Mouse (Mus musculus) cortical plate, adult 2 months (tissue): ENCODE measurements at regions not wholly inside any gene's neighbourhood (a gene's known extent, or its start where the extent isn't known, plus 50 kb on each side); places are given as distances from the start of the nearest gene placed in this dataset.

Experiments
- CTCF ChIP-seq: fragments of 200-500 bp; IDR thresholded peaks from 2 replicates; pipeline ENCODE4 v1.5.1; 2011; ENCODE audit warnings: mild to moderate bottlenecking, control low read depth, low read length; ENCODE audit not compliant: insufficient read depth; ENCODE audit errors: extremely low read depth
- POLR2A ChIP-seq: fragments of 200-500 bp; IDR thresholded peaks from 2 replicates; pipeline ENCODE4 v1.6.1; 2011; ENCODE audit warnings: mild to moderate bottlenecking, low read length, control low read depth; ENCODE audit not compliant: insufficient read depth; ENCODE audit errors: extremely low read depth

DNA sequence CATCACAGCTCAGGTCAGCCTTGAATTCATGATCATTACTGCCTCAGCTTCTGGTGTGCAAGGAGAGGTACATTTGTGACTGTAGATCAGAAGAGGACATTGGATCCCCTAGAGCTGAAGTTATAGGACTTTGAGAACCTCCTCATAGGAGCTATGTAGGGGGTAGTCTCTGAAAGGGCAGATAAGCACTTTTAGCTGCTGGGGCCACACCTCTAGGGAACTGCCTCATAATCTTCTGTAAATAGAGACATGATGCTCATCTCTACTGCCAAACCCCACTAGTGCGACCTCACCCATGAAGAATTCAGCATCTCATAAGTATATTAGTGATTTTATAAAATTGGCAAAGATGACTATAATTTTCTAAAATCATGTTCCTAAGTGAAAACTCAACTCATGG is 80.7 kb upstream of the Marcks start:
- TF ChIP-seq CTCF = no peak
- TF ChIP-seq POLR2A = no peak
